Mouse (Mus musculus): Measurements from ENCODE around the gene Vmn1r41. TPM values are rescaled to one million over a fixed set of nuclear protein-coding genes. Genes with fewer than 3 reads are reported as not detected.
A peak's percentile ranks its signal among the peaks of the same experiment; 100 is the strongest.

Vmn1r41 gene
- total RNA-seq (2021) (not detected), polyA plus RNA-seq (2012; rRNA removed) (not detected in 2 replicates)
- long read RNA-seq: 0 reads

GRCm38 (mm10) chr6:89740466-89740865, at the start of gene Vmn1r41:
Gene Vmn1r41 (plus strand): TSS chr6:89740766.
- no peak for DNase-seq

- DNase-seq: peak; percentile 57
These were observed 33.9 kb upstream of the Vmn1r41 start for GRCm38 (mm10) chr6:89706624-89707023.

- no peak for DNase-seq
These were observed 33.3 kb upstream of the Vmn1r41 start, which contains the start of gene Vmn1r40 for GRCm38 (mm10) chr6:89707240-89707639. Gene Vmn1r40 (plus strand): TSS chr6:89707540.

- no peak for DNase-seq
These were observed 22.5 kb upstream of the Vmn1r41 start for GRCm38 (mm10) chr6:89718051-89718450.

- no peak for DNase-seq
These were observed 2.2 kb downstream of the Vmn1r41 start for GRCm38 (mm10) chr6:89742811-89743210.

GRCm38 (mm10) chr6:89790231-89790630, 49.7 kb downstream of the Vmn1r41 start:
- no peak for DNase-seq

Other genes starting within 250 kb of the Vmn1r41 start
- 10 to 100 TPM; 26.3 to 39.4 TPM for gene Chchd6, start 145.1 kb upstream of the Vmn1r41 start, total RNA-seq (2021)
- 34.2 and 54.1 TPM in 2 replicates for gene Chchd6, start 145.1 kb upstream of the Vmn1r41 start, polyA plus RNA-seq (2012; rRNA removed)
- gene Txnrd3, start 96.8 kb upstream of the Vmn1r41 start, total RNA-seq (2021): 10 to 100 TPM in 1 of 2 experiments, 1 to 10 TPM in 1; 9.0 to 11.4 TPM
- 12.9 and 14.6 TPM in 2 replicates for gene Txnrd3, start 96.8 kb upstream of the Vmn1r41 start, polyA plus RNA-seq (2012; rRNA removed)
- not detected for gene Vmn1r40, start 33.2 kb upstream of the Vmn1r41 start, total RNA-seq (2021)
- not detected in 2 replicates for gene Vmn1r40, start 33.2 kb upstream of the Vmn1r41 start, polyA plus RNA-seq (2012; rRNA removed)
- gene Vmn1r42, start 135.6 kb downstream of the Vmn1r41 start, total RNA-seq (2021): not detected
- not detected in 2 replicates for gene Vmn1r42, start 135.6 kb downstream of the Vmn1r41 start, polyA plus RNA-seq (2012; rRNA removed)
- not detected for gene Vmn1r43, start 135.6 kb downstream of the Vmn1r41 start, total RNA-seq (2021)
- gene Vmn1r43, start 135.6 kb downstream of the Vmn1r41 start, polyA plus RNA-seq (2012; rRNA removed): not detected in 2 replicates
- not detected for gene Vmn1r44, start 142.9 kb downstream of the Vmn1r41 start, total RNA-seq (2021)
- not detected in 2 replicates for gene Vmn1r44, start 142.9 kb downstream of the Vmn1r41 start, polyA plus RNA-seq (2012; rRNA removed)
- gene Vmn1r45, start 199.8 kb downstream of the Vmn1r41 start, total RNA-seq (2021): not detected
- not detected in 2 replicates for gene Vmn1r45, start 199.8 kb downstream of the Vmn1r41 start, polyA plus RNA-seq (2012; rRNA removed)
- not detected for gene Vmn1r46, start 228.5 kb downstream of the Vmn1r41 start, total RNA-seq (2021)
- not detected in 2 replicates for gene Vmn1r46, start 228.5 kb downstream of the Vmn1r41 start, polyA plus RNA-seq (2012; rRNA removed)

Data from adrenal gland, adult 2 months (tissue).